Mouse (Mus musculus): ENCODE results near the gene Tubb2b. TPM values are rescaled to one million over a fixed set of nuclear protein-coding genes. Genes with fewer than 3 reads are reported as not detected.
"Not testable (repeated sequence)": the region's sequence is repeated elsewhere in the genome, so short reads cannot be mapped to it uniquely, and the experiment has no call there.

Tubb2b gene
- polyA plus RNA-seq, 1 experiment from 2014 or later, result 35.5 TPM

DNA sequence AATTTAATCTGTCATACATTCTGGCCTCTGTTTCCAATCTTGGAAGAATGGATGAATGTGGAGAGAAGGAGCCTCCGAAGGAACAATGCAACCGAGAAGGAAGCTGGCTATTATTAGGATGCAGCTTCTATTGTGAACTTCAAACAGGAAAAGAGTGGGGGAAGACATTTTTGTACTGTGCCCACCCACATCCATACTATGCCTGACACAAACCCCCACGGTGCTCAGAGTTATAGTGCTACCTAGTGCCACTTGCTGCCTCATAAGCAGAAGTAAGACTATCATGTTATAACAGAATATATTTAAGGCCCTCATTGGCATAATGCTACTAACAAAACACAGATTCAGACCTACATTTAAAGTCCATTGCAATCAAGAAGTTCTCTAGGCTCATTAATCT lies 40.9 kb downstream of the Tubb2b start:
- WGBS, result 28% methylated on average over 3 of the region's 3 CpGs
- ATAC-seq (replicated peaks; ENCODE audit: low FRiP score, low TSS enrichment, low read depth) (no peak), DNase-seq (ENCODE audit: low spot score) (no peak)
- no peaks in the 10 kb centered on the region for H3K36me3 ChIP-seq (ENCODE audit: control insufficient read depth, insufficient read depth, low read length)
- no peak overlapping the region for H3K9ac ChIP-seq (ENCODE audit: low read length)
- H3K4me3 ChIP-seq (ENCODE audit: low read depth, low read length), result no peak overlapping the region
- H3K27me3 ChIP-seq (replicated peaks; ENCODE audit: control insufficient read depth, insufficient read depth, low read length), result no peaks in the 10 kb centered on the region
- peaks cover 6% of the 10 kb centered on the region for H3K4me1 ChIP-seq (replicated peaks; ENCODE audit: control insufficient read depth, insufficient read depth, low read length)
- H3K27ac ChIP-seq (ENCODE audit: low read depth), result peak overlapping the region; percentile 54
- H3K4me2 ChIP-seq (ENCODE audit: low read length), result 0 out of 2 replicates have a peak overlapping the region, but pooled peaks have one; percentile 11
- H3K9me3 ChIP-seq (ENCODE audit: control insufficient read depth, low read length), result no peaks in the 10 kb centered on the region

DNA sequence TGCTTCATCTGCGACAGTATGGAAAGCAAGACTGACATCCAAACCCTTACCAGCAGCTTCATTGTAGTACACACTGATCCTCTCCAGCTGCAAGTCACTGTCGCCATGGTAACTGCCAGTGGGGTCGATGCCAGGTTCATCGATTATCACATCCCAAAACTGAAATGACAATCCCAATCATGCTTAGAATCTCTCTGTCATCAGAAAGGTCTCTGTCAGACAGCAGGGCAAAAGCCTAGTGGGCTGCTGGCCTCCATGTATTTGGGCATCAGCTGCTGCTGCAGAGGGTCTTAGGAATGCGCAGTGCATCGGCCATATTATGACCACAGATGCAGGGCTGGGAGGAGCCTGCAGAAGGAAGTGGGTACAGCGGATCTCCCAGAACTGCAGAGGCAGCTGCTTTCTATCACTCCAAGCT lies 41.4 kb downstream of the Tubb2b start:
- H3K4me2 ChIP-seq (ENCODE audit: low read length), result peak overlapping the region; percentile 11; the same call in 1 of the 2 replicates
- H3K9ac ChIP-seq (ENCODE audit: low read length), result no peak overlapping the region
- no peak overlapping the region for H3K4me3 ChIP-seq (ENCODE audit: low read depth, low read length)
- ATAC-seq (replicated peaks; ENCODE audit: low FRiP score, low TSS enrichment, low read depth) (peak; percentile 47; the same call in 1 of the 2 replicates), DNase-seq (ENCODE audit: low spot score) (peak; percentile 60)
- H3K4me1 ChIP-seq (replicated peaks; ENCODE audit: control insufficient read depth, insufficient read depth, low read length), result peaks cover 11% of the 10 kb centered on the region
- H3K27me3 ChIP-seq (replicated peaks; ENCODE audit: control insufficient read depth, insufficient read depth, low read length), result no peaks in the 10 kb centered on the region
- H3K27ac ChIP-seq (ENCODE audit: low read depth), result peak overlapping the region; percentile 54
- no peaks in the 10 kb centered on the region for H3K36me3 ChIP-seq (ENCODE audit: control insufficient read depth, insufficient read depth, low read length)
- no peaks in the 10 kb centered on the region for H3K9me3 ChIP-seq (ENCODE audit: control insufficient read depth, low read length)
- WGBS, result 30% methylated on average over 7 of the region's 7 CpGs

DNA sequence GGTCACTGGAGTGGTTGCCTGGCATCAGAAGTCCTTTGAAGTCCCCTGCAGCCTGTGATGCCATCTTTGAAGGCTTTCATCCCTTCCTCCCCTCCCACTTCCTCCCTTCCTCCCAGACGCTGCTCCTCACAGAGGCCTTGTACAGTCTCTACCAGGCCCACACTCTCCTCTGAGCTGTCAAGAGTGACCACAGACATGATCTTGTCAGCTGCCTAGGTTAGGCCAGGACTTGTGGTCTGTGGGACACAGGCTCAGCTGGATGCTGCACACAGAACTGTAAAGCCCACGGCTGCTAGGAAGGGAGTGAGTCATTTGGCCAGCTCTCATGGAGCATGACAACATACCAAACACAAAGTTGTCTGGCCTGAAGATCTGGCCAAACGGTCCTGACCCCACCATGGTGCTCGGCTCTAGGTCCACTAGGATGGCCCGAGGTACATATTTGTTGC lies 42.0 kb downstream of the Tubb2b start:
- H3K9me3 ChIP-seq (ENCODE audit: control insufficient read depth, low read length); H3K27me3 ChIP-seq (replicated peaks; ENCODE audit: control insufficient read depth, insufficient read depth, low read length); H3K9ac ChIP-seq (ENCODE audit: low read length); DNase-seq (ENCODE audit: low spot score); H3K4me2 ChIP-seq (ENCODE audit: low read length); ATAC-seq (replicated peaks; ENCODE audit: low FRiP score, low TSS enrichment, low read depth); H3K4me3 ChIP-seq (ENCODE audit: low read depth, low read length); H3K36me3 ChIP-seq (ENCODE audit: control insufficient read depth, insufficient read depth, low read length): not testable (repeated sequence)
- Histone ChIP-seq H3K27ac (ENCODE audit: low read depth) (peak overlapping the region; percentile 54), H3K4me1 (replicated peaks; ENCODE audit: control insufficient read depth, insufficient read depth, low read length) (peaks cover 11% of the 10 kb centered on the region)
- WGBS, result 58% methylated on average over 5 of the region's 5 CpGs

DNA sequence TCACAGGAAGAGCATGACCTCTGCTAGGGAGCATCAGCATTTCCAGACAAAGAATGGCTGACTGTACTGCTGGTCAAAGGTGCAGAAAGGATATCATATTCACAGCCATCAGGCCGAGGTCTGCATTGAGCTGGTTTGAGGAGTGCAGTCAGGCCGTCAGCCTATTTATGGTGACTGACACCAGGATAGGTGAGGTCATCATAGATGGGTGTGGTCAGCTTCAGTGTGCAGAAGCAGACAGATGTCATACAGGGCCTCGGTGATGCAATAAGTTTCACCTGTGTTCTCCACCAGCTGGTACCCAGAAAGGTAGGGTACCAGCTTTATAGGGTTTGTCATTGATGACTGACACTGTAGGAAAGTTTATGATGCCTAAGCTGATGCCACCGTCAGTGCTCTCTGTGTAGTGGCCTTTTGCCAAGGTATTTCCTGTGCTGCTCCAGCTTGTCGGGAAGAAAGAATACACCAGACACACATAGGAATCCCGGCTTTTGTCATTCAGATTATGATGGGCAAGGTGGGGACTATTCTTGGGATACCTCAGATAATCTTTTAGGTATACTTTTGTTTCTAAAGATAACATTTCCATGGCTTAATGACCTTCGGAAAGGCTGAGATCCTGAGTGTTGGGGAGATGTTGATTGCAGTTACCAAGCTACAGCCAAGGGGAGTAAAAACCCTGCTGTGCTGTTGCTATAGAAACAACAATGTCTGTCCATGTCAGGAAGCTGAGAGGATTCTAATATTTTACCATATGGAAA lies 43.0 kb downstream of the Tubb2b start:
- Histone ChIP-seq H3K9ac (ENCODE audit: low read length) (no peak overlapping the region), H3K27me3 (replicated peaks; ENCODE audit: control insufficient read depth, insufficient read depth, low read length) (no peaks in the 10 kb centered on the region), H3K4me1 (replicated peaks; ENCODE audit: control insufficient read depth, insufficient read depth, low read length) (peaks cover 11% of the 10 kb centered on the region), H3K9me3 (ENCODE audit: control insufficient read depth, low read length) (no peaks in the 10 kb centered on the region), H3K36me3 (ENCODE audit: control insufficient read depth, insufficient read depth, low read length) (no peaks in the 10 kb centered on the region), H3K4me2 (ENCODE audit: low read length) (no peak overlapping the region), H3K4me3 (ENCODE audit: low read depth, low read length) (no peak overlapping the region), H3K27ac (ENCODE audit: low read depth) (no peak overlapping the region)
- DNase-seq (ENCODE audit: low spot score), result no peak
- 50% methylated on average over 7 of the region's 7 CpGs for WGBS
- ATAC-seq (replicated peaks; ENCODE audit: low FRiP score, low TSS enrichment, low read depth), result no peak

DNA sequence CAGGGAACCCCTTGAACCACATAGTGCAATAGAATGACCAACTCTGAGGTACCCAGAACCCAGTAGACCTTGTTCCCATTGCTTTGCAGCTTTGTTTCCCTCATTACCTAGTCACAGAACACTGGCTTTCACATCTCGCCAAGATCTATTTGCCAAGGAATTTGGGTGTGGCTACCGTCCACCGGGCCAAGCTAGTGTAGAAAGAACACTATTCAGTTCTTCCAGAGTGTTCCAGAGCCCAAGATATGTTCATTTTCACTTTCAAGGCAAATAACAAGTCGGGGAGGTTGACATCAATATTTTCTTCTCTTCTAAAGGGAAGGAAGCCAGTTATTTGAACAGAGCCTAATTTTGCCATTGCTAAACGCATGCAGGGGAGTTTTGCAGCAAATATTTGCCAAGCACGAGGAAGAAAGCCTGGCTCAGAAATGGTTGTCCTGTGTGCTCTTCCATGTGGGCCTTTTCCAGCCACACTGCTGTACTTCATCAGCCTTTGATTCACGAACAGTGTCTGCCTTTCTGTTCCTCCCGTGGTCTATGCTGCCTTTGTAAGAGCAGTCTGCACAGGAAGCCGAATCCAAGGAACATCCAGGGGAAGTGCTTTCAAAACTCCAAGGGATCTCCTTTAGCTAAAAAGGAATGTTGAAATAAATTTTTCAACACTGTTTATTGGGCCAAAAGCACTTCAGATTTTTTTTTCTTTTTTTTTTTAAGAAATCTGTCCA lies 46.1 kb downstream of the Tubb2b start:
- Histone ChIP-seq H3K36me3 (ENCODE audit: control insufficient read depth, insufficient read depth, low read length) (no peaks in the 10 kb centered on the region), H3K4me2 (ENCODE audit: low read length) (no peak overlapping the region), H3K9ac (ENCODE audit: low read length) (no peak overlapping the region), H3K27me3 (replicated peaks; ENCODE audit: control insufficient read depth, insufficient read depth, low read length) (no peaks in the 10 kb centered on the region), H3K27ac (ENCODE audit: low read depth) (no peak overlapping the region), H3K4me3 (ENCODE audit: low read depth, low read length) (no peak overlapping the region), H3K4me1 (replicated peaks; ENCODE audit: control insufficient read depth, insufficient read depth, low read length) (peaks cover 11% of the 10 kb centered on the region; the same call in 1 of the 2 replicates), H3K9me3 (ENCODE audit: control insufficient read depth, low read length) (no peaks in the 10 kb centered on the region)
- DNase-seq (ENCODE audit: low spot score), result no peak
- ATAC-seq (replicated peaks; ENCODE audit: low FRiP score, low TSS enrichment, low read depth), result no peak
- 49% methylated on average over 9 of the region's 9 CpGs for WGBS

GRCm38 (mm10) chr13:34081926-34082325 lies 48.3 kb downstream of the Tubb2b start:
- no peak overlapping the region for H3K27ac ChIP-seq (ENCODE audit: low read depth)
- H3K4me2 ChIP-seq (ENCODE audit: low read length), result no peak overlapping the region
- WGBS, result 74% methylated on average over 4 of the region's 4 CpGs
- H3K4me3 ChIP-seq (ENCODE audit: low read depth, low read length), result no peak overlapping the region
- H3K4me1 ChIP-seq (replicated peaks; ENCODE audit: control insufficient read depth, insufficient read depth, low read length), result peaks cover 9% of the 10 kb centered on the region
- no peaks in the 10 kb centered on the region for H3K36me3 ChIP-seq (ENCODE audit: control insufficient read depth, insufficient read depth, low read length)
- no peaks in the 10 kb centered on the region for H3K27me3 ChIP-seq (replicated peaks; ENCODE audit: control insufficient read depth, insufficient read depth, low read length)
- H3K9ac ChIP-seq (ENCODE audit: low read length), result no peak overlapping the region
- DNase-seq (ENCODE audit: low spot score) (no peak), ATAC-seq (replicated peaks; ENCODE audit: low FRiP score, low TSS enrichment, low read depth) (no peak)
- no peaks in the 10 kb centered on the region for H3K9me3 ChIP-seq (ENCODE audit: control insufficient read depth, low read length)

DNA sequence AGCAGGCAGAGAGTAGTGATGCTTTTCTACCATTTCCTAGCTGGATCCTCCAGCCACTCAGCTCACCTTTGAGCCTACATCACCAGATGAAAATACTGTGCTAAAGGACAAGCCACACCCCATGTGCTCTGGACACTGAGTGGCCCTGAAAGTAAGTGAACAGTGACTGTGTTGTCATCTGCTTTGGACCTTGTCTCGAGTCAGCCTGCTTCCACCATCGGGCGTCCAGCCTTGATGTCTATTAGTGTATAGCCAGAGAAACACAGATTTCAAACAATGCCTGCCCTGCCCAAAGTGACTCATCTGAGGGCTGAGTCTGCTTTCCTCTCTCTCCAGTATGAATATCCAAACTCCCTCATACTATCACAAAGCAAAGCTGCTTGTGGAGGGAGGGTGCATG lies 50.5 kb downstream of the Tubb2b start:
- H3K4me3 ChIP-seq (ENCODE audit: low read depth, low read length), result no peak overlapping the region
- no peaks in the 10 kb centered on the region for H3K9me3 ChIP-seq (ENCODE audit: control insufficient read depth, low read length)
- WGBS, result 86% methylated on average over 3 of the region's 3 CpGs
- H3K9ac ChIP-seq (ENCODE audit: low read length), result no peak overlapping the region
- no peaks in the 10 kb centered on the region for H3K27me3 ChIP-seq (replicated peaks; ENCODE audit: control insufficient read depth, insufficient read depth, low read length)
- no peak for DNase-seq (ENCODE audit: low spot score)
- no peak for ATAC-seq (replicated peaks; ENCODE audit: low FRiP score, low TSS enrichment, low read depth)
- H3K4me1 ChIP-seq (replicated peaks; ENCODE audit: control insufficient read depth, insufficient read depth, low read length), result peaks cover 13% of the 10 kb centered on the region
- peaks cover 6% of the 10 kb centered on the region; the same call in 1 of the 2 replicates for H3K36me3 ChIP-seq (ENCODE audit: control insufficient read depth, insufficient read depth, low read length)
- no peak overlapping the region for H3K27ac ChIP-seq (ENCODE audit: low read depth)
- H3K4me2 ChIP-seq (ENCODE audit: low read length), result no peak overlapping the region

GRCm38 (mm10) chr13:34078500-34079280 lies 51.6 kb downstream of the Tubb2b start:
- 36% methylated on average over 16 of the region's 16 CpGs for WGBS
- DNase-seq (ENCODE audit: low spot score), result no peak
- Histone ChIP-seq H3K4me2 (ENCODE audit: low read length) (peak overlapping the region; percentile 85), H3K27me3 (replicated peaks; ENCODE audit: control insufficient read depth, insufficient read depth, low read length) (no peaks in the 10 kb centered on the region), H3K4me3 (ENCODE audit: low read depth, low read length) (peak overlapping the region; percentile 72; the same call in 1 of the 2 replicates), H3K27ac (ENCODE audit: low read depth) (no peak overlapping the region; the same call in 1 of the 2 replicates), H3K36me3 (ENCODE audit: control insufficient read depth, insufficient read depth, low read length) (peaks cover 10% of the 10 kb centered on the region), H3K9me3 (ENCODE audit: control insufficient read depth, low read length) (no peaks in the 10 kb centered on the region), H3K9ac (ENCODE audit: low read length) (no peak overlapping the region), H3K4me1 (replicated peaks; ENCODE audit: control insufficient read depth, insufficient read depth, low read length) (peaks cover 7% of the 10 kb centered on the region)
- ATAC-seq (replicated peaks; ENCODE audit: low FRiP score, low TSS enrichment, low read depth), result 0 out of 2 replicates have a peak, but pooled peaks have one; percentile 7
